Mouse (Mus musculus) heart, postnatal 4 days (tissue): ENCODE data around the gene Timm13. TPM values are rescaled to one million over a fixed set of nuclear protein-coding genes. Genes with fewer than 3 reads are reported as not detected.

Experiments used
- DNase-seq: peaks from one replicate; pipeline ENCODE4 v3.0.0; 2021
- total RNA-seq, 2 experiments: library from RNA; stranded (reverse); gene quantifications; 2 replicates each; pipeline ENCODE4 v1.2.3; 2021

Timm13 gene
- total RNA-seq, 2 experiments from 2014 or later = 162 to 169 TPM

- no peak for DNase-seq
Observed at GRCm38 (mm10) chr10:80932700-80933420, 32.1 kb upstream of the Timm13 start.

GRCm38 (mm10) chr10:80932206-80932605 lies 31.4 kb upstream of the Timm13 start:
- peak; percentile 57 for DNase-seq

- DNase-seq = no peak
Observed at GRCm38 (mm10) chr10:80931695-80932094, 30.9 kb upstream of the Timm13 start.

- peak; percentile 75 for DNase-seq
Observed at GRCm38 (mm10) chr10:80931153-80931671, 30.4 kb upstream of the Timm13 start.

GRCm38 (mm10) chr10:80930361-80931152 lies 29.8 kb upstream of the Timm13 start:
- peak; percentile 57 for DNase-seq

- DNase-seq = peak; percentile 99
Observed at GRCm38 (mm10) chr10:80929299-80930226, 28.8 kb upstream of the Timm13 start, which contains the start of gene Gadd45b. TSS of gene Gadd45b (plus strand) at chr10:80930073.

GRCm38 (mm10) chr10:80928586-80929298 lies 28.0 kb upstream of the Timm13 start:
- peak; percentile 95 for DNase-seq

- DNase-seq = no peak
Observed at GRCm38 (mm10) chr10:80925472-80925871, 24.7 kb upstream of the Timm13 start.

GRCm38 (mm10) chr10:80921923-80922322 lies 21.2 kb upstream of the Timm13 start:
- DNase-seq = peak; percentile 57

GRCm38 (mm10) chr10:80917779-80918434 lies 17.1 kb upstream of the Timm13 start, which contains the start of gene Lmnb2:
TSS of gene Lmnb2 (minus strand) at chr10:80918245.
- DNase-seq = peak; percentile 76

GRCm38 (mm10) chr10:80917336-80917778 lies 16.6 kb upstream of the Timm13 start:
- no peak for DNase-seq

- DNase-seq = no peak
Observed at GRCm38 (mm10) chr10:80915736-80916135, 15.0 kb upstream of the Timm13 start.

- DNase-seq = no peak
Observed at GRCm38 (mm10) chr10:80915260-80915659, 14.5 kb upstream of the Timm13 start.

GRCm38 (mm10) chr10:80914253-80914656 lies 13.5 kb upstream of the Timm13 start:
- no peak for DNase-seq

GRCm38 (mm10) chr10:80913364-80914011 lies 12.7 kb upstream of the Timm13 start:
- DNase-seq = no peak

GRCm38 (mm10) chr10:80911891-80912290 lies 11.1 kb upstream of the Timm13 start:
- DNase-seq = no peak

- no peak for DNase-seq
Observed at GRCm38 (mm10) chr10:80911354-80911753, 10.6 kb upstream of the Timm13 start.

- no peak for DNase-seq
Observed at GRCm38 (mm10) chr10:80909375-80910162, 8.8 kb upstream of the Timm13 start.

- no peak for DNase-seq
Observed at GRCm38 (mm10) chr10:80904709-80905108, 3.9 kb upstream of the Timm13 start.
